Mouse (Mus musculus) liver, postnatal 0 days (tissue): ENCODE measurements around the gene Arhgdia. TPM values are rescaled to one million over a fixed set of nuclear protein-coding genes. Genes with fewer than 3 reads are reported as not detected.
A peak's percentile ranks its signal among the peaks of the same experiment; 100 is the strongest.

Source experiments
- ATAC-seq: fragments of 200-750 bp; cut with Nextera tagmentation; 2 replicates; pipeline ENCODE4 v1.8.0; 2017; ENCODE audit warnings: mild to moderate bottlenecking, moderate library complexity
- DNase-seq: peaks from one replicate; pipeline ENCODE4 v3.0.0-alpha.2; 2016
- H3K27ac ChIP-seq: fragments of 300-500 bp; sonication (generic); 2 replicates; pipeline ENCODE4 v1.5.1; 2014; ENCODE audit warnings: antibody characterized with exemption, moderate library complexity, mild to moderate bottlenecking, low read depth
- H3K27me3 ChIP-seq: fragments of 300-500 bp; sonication (generic); 2 replicates; pipeline ENCODE4 v1.6.1; 2014; ENCODE audit warnings: low read length, control low read depth, mixed read lengths; ENCODE audit not compliant: insufficient read depth
- H3K36me3 ChIP-seq: fragments of 300-500 bp; sonication (generic); replicated peaks from 2 replicates; pipeline ENCODE4 v1.6.1; 2014; ENCODE audit warnings: mild to moderate bottlenecking, control low read depth, low read length, moderate library complexity, mixed read lengths; ENCODE audit not compliant: insufficient read depth
- H3K4me1 ChIP-seq: fragments of 300-500 bp; sonication (generic); 2 replicates; pipeline ENCODE4 v1.6.1; 2014; ENCODE audit warnings: antibody characterized with exemption, mild to moderate bottlenecking, control low read depth; ENCODE audit not compliant: insufficient read depth
- H3K4me2 ChIP-seq: fragments of 300-500 bp; sonication (generic); 2 replicates; pipeline ENCODE4 v1.6.1; 2014; ENCODE audit warnings: low read depth, mild to moderate bottlenecking, low read length, moderate library complexity, mixed read lengths
- H3K4me3 ChIP-seq: fragments of 300-500 bp; sonication (generic); 2 replicates; pipeline ENCODE4 v1.5.1; 2014; ENCODE audit warnings: low read depth, low read length
- H3K9ac ChIP-seq: fragments of 300-500 bp; sonication (generic); replicated peaks from 2 replicates; pipeline ENCODE4 v1.6.1; 2014; ENCODE audit warnings: mild to moderate bottlenecking, moderate library complexity
- H3K9me3 ChIP-seq: fragments of 300-500 bp; sonication (generic); 2 replicates; pipeline ENCODE4 v1.6.1; 2016; ENCODE audit warnings: mild to moderate bottlenecking, control low read depth, low read length, mixed read lengths
- CTCF ChIP-seq: sonication (generic); IDR thresholded peaks from 2 replicates; pipeline ENCODE4 v1.5.1; 2016; ENCODE audit warnings: antibody characterized with exemption, low read depth
- EP300 ChIP-seq: IDR thresholded peaks from 2 replicates; pipeline ENCODE4 v1.6.1; 2016; ENCODE audit warnings: antibody characterized with exemption, low read depth, mild to moderate bottlenecking
- WGBS: fragments of 180-500 bp; shearing (Covaris S2); extraction: QIAGEN DNeasy Blood & Tissue Kit; methylation state at CpG from one replicate; pipeline ENCODE4 v1.1.7; 2014; ENCODE audit not compliant: insufficient replicate concordance; 5-methylcytosine and 5-hydroxymethylcytosine counted together
- polyA plus RNA-seq: library from polyadenylated mRNA; unstranded; fragments of >200 nt; fragmentation: Nextera tagmentation; extraction: Ambion mirVana; gene quantifications from 2 replicates; pipeline ENCODE4 v1.2.1, GENCODE M21; 2015

The Arhgdia gene
- polyA plus RNA-seq, 1 experiment from 2014 or later = 156 TPM

DNA sequence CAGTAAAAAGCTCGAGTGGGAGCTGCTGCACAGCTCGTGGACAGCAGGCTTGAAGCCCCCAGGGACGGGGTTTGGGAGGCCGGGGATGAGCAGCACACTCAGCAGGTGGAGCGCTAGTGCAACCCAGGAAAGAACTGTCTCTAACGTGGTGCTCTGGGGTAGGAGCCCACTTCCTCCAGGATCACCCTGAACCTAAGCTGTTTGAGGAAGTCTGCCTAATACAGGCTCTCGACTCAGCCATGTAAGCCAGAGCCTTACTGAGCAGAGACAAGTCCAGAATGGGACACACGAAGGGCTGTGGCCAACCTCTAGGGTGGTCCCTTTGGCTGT lies 42.5 kb downstream of the Arhgdia start:
- no peak overlapping the region; the same call in 1 of the 2 replicates for H3K9ac ChIP-seq

GRCm38 (mm10) chr11:120538485-120538884 lies 42.9 kb downstream of the Arhgdia start:
- WGBS = 51% methylated on average over 3 of the region's 3 CpGs
- no peak for ATAC-seq
- DNase-seq = no peak
- Histone ChIP-seq H3K9me3 (no peaks in the 10 kb centered on the region), H3K36me3 (peaks cover 9% of the 10 kb centered on the region), H3K9ac (no peak overlapping the region; the same call in 1 of the 2 replicates), H3K27me3 (no peaks in the 10 kb centered on the region), H3K4me2 (no peak overlapping the region), H3K4me3 (no peak overlapping the region), H3K4me1 (peaks cover 23% of the 10 kb centered on the region), H3K27ac (peak overlapping the region; percentile 85)
- TF ChIP-seq CTCF (no peak), EP300 (no peak)

More for the DNA sequence above, 42.5 kb downstream of the Arhgdia start:
- no peaks in the 10 kb centered on the region for H3K27me3 ChIP-seq
- no peaks in the 10 kb centered on the region for H3K9me3 ChIP-seq
- H3K4me1 ChIP-seq = peaks cover 23% of the 10 kb centered on the region
- H3K4me3 ChIP-seq = no peak overlapping the region
- TF ChIP-seq EP300 = no peak
- no peak for TF ChIP-seq CTCF
- H3K4me2 ChIP-seq = no peak overlapping the region
- H3K36me3 ChIP-seq = peaks cover 13% of the 10 kb centered on the region
- ATAC-seq = peak; percentile 9; the same call in 1 of the 2 replicates
- WGBS = 21% methylated on average over 8 of the region's 8 CpGs
- DNase-seq = no peak
- H3K27ac ChIP-seq = peak overlapping the region; percentile 85

- Histone ChIP-seq H3K9me3 (no peaks in the 10 kb centered on the region), H3K36me3 (peaks cover 3% of the 10 kb centered on the region; the same call in 1 of the 2 replicates), H3K27ac (no peak overlapping the region), H3K4me1 (peaks cover 27% of the 10 kb centered on the region), H3K4me2 (no peak overlapping the region), H3K4me3 (no peak overlapping the region), H3K27me3 (peaks cover 16% of the 10 kb centered on the region), H3K9ac (no peak overlapping the region)
- no peak for TF ChIP-seq EP300
- WGBS = 71% methylated on average over 3 of the region's 3 CpGs
- ATAC-seq = no peak
- DNase-seq = no peak
Observed at GRCm38 (mm10) chr11:120535804-120536203, 45.6 kb downstream of the Arhgdia start.

DNA sequence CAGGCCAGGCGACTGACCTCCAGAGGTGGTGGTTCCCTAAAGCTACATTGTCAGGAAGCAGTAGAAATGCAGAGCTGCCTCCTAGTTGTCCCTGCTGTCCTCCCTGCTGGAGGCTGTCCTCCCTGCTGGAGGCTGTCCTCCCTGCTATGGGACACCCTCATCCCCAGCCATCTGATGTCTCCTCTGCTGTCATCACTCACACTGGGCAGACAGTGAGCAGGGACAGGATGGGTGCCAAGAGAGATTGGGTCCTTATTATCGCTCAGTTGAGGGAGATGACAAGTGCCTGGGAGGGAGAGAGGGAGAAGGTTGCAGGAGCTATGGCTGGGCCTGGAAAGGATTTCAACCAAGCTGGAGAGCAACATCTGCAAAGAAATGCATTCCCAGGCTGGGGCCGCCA lies 46.3 kb downstream of the Arhgdia start:
- no peaks in the 10 kb centered on the region for H3K9me3 ChIP-seq
- ATAC-seq (no peak), DNase-seq (no peak)
- H3K4me1 ChIP-seq = peaks cover 30% of the 10 kb centered on the region
- H3K4me3 ChIP-seq = no peak overlapping the region
- H3K4me2 ChIP-seq = no peak overlapping the region
- peaks cover 23% of the 10 kb centered on the region for H3K27me3 ChIP-seq
- TF ChIP-seq EP300 = no peak
- TF ChIP-seq CTCF = no peak
- peaks cover 3% of the 10 kb centered on the region; the same call in 1 of the 2 replicates for H3K36me3 ChIP-seq
- 59% methylated on average over 3 of the region's 3 CpGs for WGBS
- H3K27ac ChIP-seq = no peak overlapping the region
- H3K9ac ChIP-seq = no peak overlapping the region

DNA sequence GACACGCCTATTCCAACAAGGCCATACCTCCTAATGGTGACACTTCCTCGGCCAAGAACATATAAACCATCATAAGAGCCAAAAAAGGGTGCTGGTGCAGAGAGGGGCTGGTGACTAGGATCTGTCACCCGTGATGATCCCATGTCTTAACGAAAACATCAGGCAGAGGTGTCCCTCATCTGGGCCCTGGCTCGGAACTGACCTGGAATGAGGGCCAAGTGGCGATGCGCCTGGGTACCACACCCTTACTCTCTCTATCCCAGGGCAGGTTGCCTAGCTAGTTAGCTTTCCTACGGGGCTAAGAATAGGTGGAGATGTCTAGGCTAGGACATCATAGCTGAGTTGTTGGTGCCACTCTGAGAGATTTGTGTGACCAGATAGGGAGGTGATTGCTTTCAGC lies 47.3 kb downstream of the Arhgdia start:
- peaks cover 26% of the 10 kb centered on the region for H3K4me1 ChIP-seq
- H3K4me2 ChIP-seq = no peak overlapping the region
- no peak overlapping the region for H3K4me3 ChIP-seq
- no peaks in the 10 kb centered on the region for H3K9me3 ChIP-seq
- TF ChIP-seq CTCF (no peak), EP300 (no peak)
- ATAC-seq (no peak), DNase-seq (no peak)
- WGBS = 77% methylated on average over 8 of the region's 8 CpGs
- H3K27me3 ChIP-seq = peaks cover 33% of the 10 kb centered on the region
- no peak overlapping the region for H3K9ac ChIP-seq
- no peak overlapping the region for H3K27ac ChIP-seq
- peaks cover 3% of the 10 kb centered on the region; the same call in 1 of the 2 replicates for H3K36me3 ChIP-seq

DNA sequence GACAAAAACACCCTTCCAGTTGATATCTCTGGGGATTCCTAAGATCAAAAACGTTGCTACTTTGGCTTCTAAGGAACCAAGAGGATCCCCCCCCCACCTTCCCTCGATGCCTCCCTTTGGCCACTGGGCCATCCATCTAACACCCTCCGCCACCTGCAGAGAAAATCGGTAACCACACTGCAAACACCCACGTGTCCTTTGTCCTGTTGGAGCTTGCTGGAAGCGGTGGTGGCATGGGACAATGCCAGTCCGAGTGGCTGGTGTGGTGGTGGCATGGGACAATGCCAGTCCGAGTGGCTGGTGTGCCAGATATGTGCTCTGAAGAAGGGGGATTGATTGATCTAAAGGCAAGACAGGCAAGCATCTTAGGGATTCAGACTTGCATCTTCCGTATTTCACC lies 49.8 kb downstream of the Arhgdia start:
- TF ChIP-seq EP300 (no peak), CTCF (no peak)
- H3K4me1 ChIP-seq = peaks cover 31% of the 10 kb centered on the region
- ATAC-seq (peak; percentile 41; the same call in 1 of the 2 replicates), DNase-seq (no peak)
- peak overlapping the region; percentile 70 for H3K4me2 ChIP-seq
- H3K36me3 ChIP-seq = no peaks in the 10 kb centered on the region
- peaks cover 38% of the 10 kb centered on the region for H3K27me3 ChIP-seq
- WGBS = 26% methylated on average over 9 of the region's 9 CpGs
- H3K27ac ChIP-seq = peak overlapping the region; percentile 93
- no peaks in the 10 kb centered on the region for H3K9me3 ChIP-seq
- H3K9ac ChIP-seq = peak overlapping the region; percentile 68
- H3K4me3 ChIP-seq = peak overlapping the region; percentile 51
